Mouse (Mus musculus): ENCODE measurements at regions not wholly inside any gene's neighbourhood (a gene's known extent, or its start where the extent isn't known, plus 50 kb on each side); places are given as distances from the start of the nearest gene placed in this dataset.
A peak's percentile ranks its signal among the peaks of the same experiment; 100 is the strongest.

- Histone ChIP-seq H3K9ac (ENCODE audit: low read depth, low read length) (no peak overlapping the region), H3K4me1 (replicated peaks; ENCODE audit: control insufficient read depth, insufficient read depth, low read length) (peaks cover 6% of the 10 kb centered on the region; the same call in 1 of the 2 replicates), H3K27me3 (replicated peaks; ENCODE audit: control insufficient read depth, insufficient read depth, low read length) (no peaks in the 10 kb centered on the region), H3K27ac (ENCODE audit: low read depth, low read length) (no peak overlapping the region), H3K4me3 (ENCODE audit: low read depth, low read length) (no peak overlapping the region), H3K9me3 (ENCODE audit: control insufficient read depth) (no peaks in the 10 kb centered on the region), H3K36me3 (ENCODE audit: control insufficient read depth, insufficient read depth) (no peaks in the 10 kb centered on the region), H3K4me2 (replicated peaks; ENCODE audit: low read depth) (no peak overlapping the region)
- TF ChIP-seq CTCF (IDR thresholded peaks at IDR 0.05; ENCODE audit: low read depth), result no peak
- WGBS, result 60% methylated on average over 8 of the region's 8 CpGs
- ATAC-seq, result no peak
Observed at GRCm38 (mm10) chr11:117569566-117570101, 84.5 kb upstream of the Tnrc6c start.

- no peak for ATAC-seq
- no peaks in the 10 kb centered on the region for H3K9me3 ChIP-seq (ENCODE audit: control insufficient read depth)
- 78% methylated on average over 3 of the region's 3 CpGs for WGBS
Observed at GRCm38 (mm10) chr11:117571858-117572257, 82.2 kb upstream of the Tnrc6c start.

GRCm38 (mm10) chr11:117574721-117575120 lies 79.4 kb upstream of the Tnrc6c start:
- no peaks in the 10 kb centered on the region for H3K27me3 ChIP-seq (replicated peaks; ENCODE audit: control insufficient read depth, insufficient read depth, low read length)

More at GRCm38 (mm10) chr11:117571858-117572257, 82.2 kb upstream of the Tnrc6c start:
- no peak overlapping the region for H3K4me3 ChIP-seq (ENCODE audit: low read depth, low read length)
- no peak overlapping the region for H3K4me2 ChIP-seq (replicated peaks; ENCODE audit: low read depth)
- no peak for TF ChIP-seq CTCF (IDR thresholded peaks at IDR 0.05; ENCODE audit: low read depth)
- peaks cover 6% of the 10 kb centered on the region; the same call in 1 of the 2 replicates for H3K4me1 ChIP-seq (replicated peaks; ENCODE audit: control insufficient read depth, insufficient read depth, low read length)
- H3K36me3 ChIP-seq (ENCODE audit: control insufficient read depth, insufficient read depth), result no peaks in the 10 kb centered on the region
- H3K27me3 ChIP-seq (replicated peaks; ENCODE audit: control insufficient read depth, insufficient read depth, low read length), result no peaks in the 10 kb centered on the region
- H3K27ac ChIP-seq (ENCODE audit: low read depth, low read length), result no peak overlapping the region
- H3K9ac ChIP-seq (ENCODE audit: low read depth, low read length), result no peak overlapping the region

GRCm38 (mm10) chr11:117579121-117579520 lies 75.0 kb upstream of the Tnrc6c start:
- WGBS, result 91% methylated on average over 2 of the region's 2 CpGs
- ATAC-seq, result no peak
- no peak overlapping the region for H3K27ac ChIP-seq (ENCODE audit: low read depth, low read length)

More at GRCm38 (mm10) chr11:117574721-117575120, 79.4 kb upstream of the Tnrc6c start:
- Histone ChIP-seq H3K9me3 (ENCODE audit: control insufficient read depth) (no peaks in the 10 kb centered on the region), H3K4me2 (replicated peaks; ENCODE audit: low read depth) (no peak overlapping the region), H3K4me1 (replicated peaks; ENCODE audit: control insufficient read depth, insufficient read depth, low read length) (no peaks in the 10 kb centered on the region), H3K9ac (ENCODE audit: low read depth, low read length) (no peak overlapping the region), H3K27ac (ENCODE audit: low read depth, low read length) (peak overlapping the region; percentile 28; the same call in 1 of the 2 replicates), H3K4me3 (ENCODE audit: low read depth, low read length) (no peak overlapping the region), H3K36me3 (ENCODE audit: control insufficient read depth, insufficient read depth) (no peaks in the 10 kb centered on the region)
- ATAC-seq, result no peak
- WGBS, result 56% methylated on average over 3 of the region's 3 CpGs
- TF ChIP-seq CTCF (IDR thresholded peaks at IDR 0.05; ENCODE audit: low read depth), result no peak

GRCm38 (mm10) chr11:117579720-117580119 lies 74.4 kb upstream of the Tnrc6c start:
- TF ChIP-seq CTCF (IDR thresholded peaks at IDR 0.05; ENCODE audit: low read depth), result no peak

More at GRCm38 (mm10) chr11:117579121-117579520, 75.0 kb upstream of the Tnrc6c start:
- no peaks in the 10 kb centered on the region for H3K27me3 ChIP-seq (replicated peaks; ENCODE audit: control insufficient read depth, insufficient read depth, low read length)
- no peaks in the 10 kb centered on the region for H3K36me3 ChIP-seq (ENCODE audit: control insufficient read depth, insufficient read depth)
- H3K9me3 ChIP-seq (ENCODE audit: control insufficient read depth), result no peaks in the 10 kb centered on the region
- no peaks in the 10 kb centered on the region for H3K4me1 ChIP-seq (replicated peaks; ENCODE audit: control insufficient read depth, insufficient read depth, low read length)
- no peak overlapping the region for H3K4me2 ChIP-seq (replicated peaks; ENCODE audit: low read depth)
- no peak overlapping the region for H3K9ac ChIP-seq (ENCODE audit: low read depth, low read length)
- no peak for TF ChIP-seq CTCF (IDR thresholded peaks at IDR 0.05; ENCODE audit: low read depth)
- no peak overlapping the region for H3K4me3 ChIP-seq (ENCODE audit: low read depth, low read length)

GRCm38 (mm10) chr11:117583478-117583877 lies 70.6 kb upstream of the Tnrc6c start:
- no peak for TF ChIP-seq CTCF (IDR thresholded peaks at IDR 0.05; ENCODE audit: low read depth)
- Histone ChIP-seq H3K4me1 (replicated peaks; ENCODE audit: control insufficient read depth, insufficient read depth, low read length) (no peaks in the 10 kb centered on the region), H3K9me3 (ENCODE audit: control insufficient read depth) (no peaks in the 10 kb centered on the region), H3K9ac (ENCODE audit: low read depth, low read length) (no peak overlapping the region), H3K4me2 (replicated peaks; ENCODE audit: low read depth) (no peak overlapping the region), H3K27me3 (replicated peaks; ENCODE audit: control insufficient read depth, insufficient read depth, low read length) (no peaks in the 10 kb centered on the region), H3K36me3 (ENCODE audit: control insufficient read depth, insufficient read depth) (no peaks in the 10 kb centered on the region), H3K27ac (ENCODE audit: low read depth, low read length) (no peak overlapping the region), H3K4me3 (ENCODE audit: low read depth, low read length) (no peak overlapping the region)
- ATAC-seq, result no peak
- 88% methylated on average over 8 of the region's 8 CpGs for WGBS

More at GRCm38 (mm10) chr11:117579720-117580119, 74.4 kb upstream of the Tnrc6c start:
- H3K9ac ChIP-seq (ENCODE audit: low read depth, low read length), result no peak overlapping the region
- H3K36me3 ChIP-seq (ENCODE audit: control insufficient read depth, insufficient read depth), result no peaks in the 10 kb centered on the region
- H3K4me1 ChIP-seq (replicated peaks; ENCODE audit: control insufficient read depth, insufficient read depth, low read length), result no peaks in the 10 kb centered on the region
- H3K4me3 ChIP-seq (ENCODE audit: low read depth, low read length), result no peak overlapping the region
- whole genome bisulfite sequencing, result 55% methylated on average over 3 of the region's 3 CpGs
- no peak for ATAC-seq
- H3K27me3 ChIP-seq (replicated peaks; ENCODE audit: control insufficient read depth, insufficient read depth, low read length), result no peaks in the 10 kb centered on the region
- H3K9me3 ChIP-seq (ENCODE audit: control insufficient read depth), result no peaks in the 10 kb centered on the region
- no peak overlapping the region for H3K27ac ChIP-seq (ENCODE audit: low read depth, low read length)
- H3K4me2 ChIP-seq (replicated peaks; ENCODE audit: low read depth), result no peak overlapping the region

Data from intestine, postnatal 0 days (tissue).